Mouse (Mus musculus) right cerebral cortex, postnatal 25 days (tissue): ENCODE data around the gene Cgn.
"Not testable (repeated sequence)": the region's sequence is repeated elsewhere in the genome, so short reads cannot be mapped to it uniquely, and the experiment has no call there.

Source experiments
- DNase-seq: peaks from one replicate; pipeline ENCODE4 v3.0.0; 2022

Cgn gene

DNA sequence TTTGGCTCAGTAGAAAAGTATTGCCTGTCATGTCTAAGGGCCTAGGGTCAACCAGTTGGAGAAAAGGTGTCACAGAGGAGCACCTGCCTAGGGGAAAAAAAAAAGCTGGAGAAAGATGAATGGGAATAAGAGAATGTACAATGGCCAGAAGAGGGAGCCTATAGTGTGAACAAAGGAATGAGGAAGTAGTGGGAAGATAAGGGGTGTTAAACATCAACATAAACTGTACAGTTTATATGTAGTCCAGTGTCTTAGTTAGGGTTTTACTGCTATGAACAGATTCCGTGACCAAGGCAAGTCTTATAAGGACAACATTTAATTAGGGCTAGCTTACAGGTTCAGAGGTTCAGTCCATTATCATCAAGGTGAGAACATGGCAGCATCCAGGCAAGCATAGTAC lies 2.8 kb upstream of the Cgn start:
- DNase-seq, result no peak

DNA sequence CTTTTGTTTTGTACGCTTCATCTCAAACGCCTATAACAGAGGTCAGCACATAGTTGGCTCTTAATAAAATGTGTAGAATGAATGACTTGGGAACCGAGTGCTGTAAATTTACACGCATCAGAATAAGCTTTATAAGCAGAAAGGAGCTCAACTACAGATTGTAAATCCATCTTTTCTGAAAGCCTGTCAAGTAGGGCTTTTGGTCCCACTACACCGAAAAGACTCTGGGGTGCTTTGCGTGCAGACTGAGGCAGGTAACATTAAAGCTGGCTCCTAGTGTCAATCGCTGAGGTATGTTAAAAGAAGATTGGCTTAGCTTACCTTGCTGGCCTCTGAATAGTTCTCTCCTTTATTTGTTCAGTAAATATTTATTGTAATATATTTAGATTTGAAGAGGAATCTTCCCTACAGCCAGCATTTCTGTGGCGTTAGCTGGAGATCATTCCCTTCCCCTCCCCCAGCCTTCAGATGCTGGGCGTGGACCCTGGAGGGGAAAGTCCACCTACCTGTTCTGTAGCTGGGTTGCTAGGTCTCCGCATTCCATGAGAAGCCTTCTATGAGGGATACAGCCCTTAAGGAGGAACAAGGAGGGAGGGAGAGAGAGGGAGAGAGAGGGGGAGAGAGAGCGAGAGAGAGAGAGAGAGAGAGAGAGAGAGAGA lies 959 bp upstream of the Cgn start:
- no peak for DNase-seq

DNA sequence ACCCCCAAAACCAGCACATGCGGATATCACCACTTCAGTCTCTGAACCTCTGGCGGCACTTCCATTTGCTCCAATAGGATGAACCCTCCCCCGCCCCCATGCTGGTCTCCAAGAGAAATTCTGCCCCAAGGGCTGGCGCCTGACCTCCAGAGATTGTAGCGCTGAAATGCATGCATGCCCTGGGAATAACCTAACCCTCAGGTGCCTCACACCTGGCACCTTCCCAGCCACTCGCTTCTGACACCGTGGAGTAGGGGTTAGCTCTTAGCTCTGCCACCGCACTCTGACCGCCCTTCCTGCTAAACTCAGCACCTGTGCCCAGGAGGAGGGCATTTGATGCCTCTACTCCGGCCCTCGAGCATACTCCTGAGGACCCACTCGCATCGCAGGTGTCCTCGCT lies 334 bp downstream of the Cgn start:
- DNase-seq, result peak; percentile 9

- no peak for DNase-seq
Measured at GRCm38 (mm10) chr3:94784171-94784701, 2.1 kb downstream of the Cgn start.

GRCm38 (mm10) chr3:94783462-94783931 lies 2.8 kb downstream of the Cgn start:
- no peak for DNase-seq

DNA sequence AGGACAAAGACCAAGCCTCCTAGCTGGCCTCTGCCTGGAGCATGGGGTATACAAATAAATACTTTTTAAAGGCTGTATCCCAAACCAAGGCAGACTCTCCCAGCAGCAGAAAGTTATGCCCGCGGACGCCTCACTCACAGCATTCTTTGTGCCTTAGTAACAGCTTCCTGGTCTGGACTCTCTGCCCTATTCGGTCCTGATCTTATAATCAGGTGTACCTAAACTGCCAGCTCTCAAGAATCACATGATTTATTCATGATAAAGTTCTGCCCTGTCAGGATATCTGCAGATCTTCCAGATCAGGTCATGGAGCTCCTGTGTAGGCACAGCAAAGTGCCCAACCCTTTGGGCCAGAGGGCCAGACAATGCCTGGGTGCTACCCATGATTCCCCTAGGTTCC lies 3.4 kb downstream of the Cgn start:
- no peak for DNase-seq

DNA sequence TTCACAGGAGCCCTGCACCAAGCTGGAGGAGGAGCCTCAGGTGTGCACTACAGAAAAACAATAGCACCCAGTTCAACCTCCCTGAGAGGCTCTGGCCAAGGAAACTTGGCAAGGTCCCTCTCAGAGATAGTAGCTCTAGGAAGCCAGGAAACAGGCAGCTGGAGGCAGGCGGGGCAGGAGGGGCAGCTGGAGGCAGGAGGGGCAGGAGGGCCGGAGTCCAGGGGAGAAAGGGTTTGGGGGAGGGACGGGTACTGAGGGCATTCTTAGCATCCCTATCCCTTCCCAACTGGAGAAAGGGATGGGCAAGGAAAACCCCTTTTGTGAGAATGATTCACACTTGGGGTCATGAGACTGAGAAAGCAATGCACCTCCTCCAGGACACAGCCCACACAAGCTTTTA lies 4.9 kb downstream of the Cgn start:
- no peak for DNase-seq

DNA sequence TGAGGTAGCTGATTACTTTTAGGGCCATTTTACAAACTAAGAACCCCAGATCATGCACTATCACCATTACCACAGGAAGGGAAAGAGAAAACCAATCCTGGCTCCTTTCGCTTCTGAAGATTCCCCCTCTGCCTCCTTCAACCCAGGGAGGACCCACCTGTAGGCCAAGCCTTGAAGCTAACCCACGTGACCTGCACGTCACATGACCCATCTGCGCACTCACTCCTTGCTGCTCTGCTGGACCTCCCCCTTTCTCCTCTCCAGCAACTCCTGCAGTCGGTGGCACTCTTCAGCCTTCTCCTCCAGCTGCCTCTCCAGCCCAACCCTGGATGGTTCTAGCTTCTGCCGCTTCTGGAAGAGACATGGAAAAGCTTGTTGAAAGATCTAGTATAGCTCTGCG lies 10.4 kb downstream of the Cgn start:
- DNase-seq, result no peak

GRCm38 (mm10) chr3:94774039-94774438 lies 12.3 kb downstream of the Cgn start:
- no peak for DNase-seq

DNA sequence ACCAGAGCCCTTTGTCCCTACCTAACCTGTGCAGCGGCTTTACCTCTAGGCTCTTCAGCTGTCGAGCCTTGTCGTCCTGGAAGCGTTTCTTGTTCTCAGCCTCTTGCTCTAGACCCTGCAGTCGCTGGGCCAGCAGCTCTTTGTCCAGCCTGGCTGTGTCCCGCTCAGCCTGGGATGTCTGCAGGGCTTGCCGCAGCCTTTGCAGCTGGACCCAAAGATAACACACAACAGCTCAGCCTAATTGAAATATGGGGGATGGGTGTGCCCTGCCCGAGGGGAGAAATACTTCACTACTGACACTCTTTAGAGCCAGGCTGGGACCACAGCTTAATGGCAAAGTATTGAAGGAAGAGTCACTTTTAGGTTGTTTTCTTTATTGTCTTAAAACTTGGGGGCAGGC lies 20.8 kb downstream of the Cgn start:
- not testable (repeated sequence) for DNase-seq

- not testable (repeated sequence) for DNase-seq
Measured at GRCm38 (mm10) chr3:94764545-94765292, 21.6 kb downstream of the Cgn start.

GRCm38 (mm10) chr3:94758427-94758826 lies 27.9 kb downstream of the Cgn start:
- DNase-seq, result not testable (repeated sequence)

DNA sequence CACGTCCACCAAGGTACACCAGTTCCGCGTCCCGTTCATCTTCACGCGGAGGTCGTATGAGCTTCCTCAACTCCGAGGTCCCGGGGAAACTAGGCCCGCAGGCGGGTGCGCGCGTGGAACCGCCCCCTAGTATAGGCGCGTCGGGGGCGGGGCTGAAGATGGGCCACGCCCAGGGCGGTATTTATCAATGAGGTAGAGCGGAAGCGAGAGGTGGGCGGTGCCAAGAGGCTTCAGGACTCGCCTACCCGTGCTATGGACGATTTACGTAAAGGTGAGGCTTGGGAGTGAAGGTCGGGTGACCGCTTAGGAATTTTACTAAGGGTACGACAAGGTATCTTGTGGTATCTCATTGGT lies 28.3 kb downstream of the Cgn start:
- DNase-seq, result peak; percentile 21

DNA sequence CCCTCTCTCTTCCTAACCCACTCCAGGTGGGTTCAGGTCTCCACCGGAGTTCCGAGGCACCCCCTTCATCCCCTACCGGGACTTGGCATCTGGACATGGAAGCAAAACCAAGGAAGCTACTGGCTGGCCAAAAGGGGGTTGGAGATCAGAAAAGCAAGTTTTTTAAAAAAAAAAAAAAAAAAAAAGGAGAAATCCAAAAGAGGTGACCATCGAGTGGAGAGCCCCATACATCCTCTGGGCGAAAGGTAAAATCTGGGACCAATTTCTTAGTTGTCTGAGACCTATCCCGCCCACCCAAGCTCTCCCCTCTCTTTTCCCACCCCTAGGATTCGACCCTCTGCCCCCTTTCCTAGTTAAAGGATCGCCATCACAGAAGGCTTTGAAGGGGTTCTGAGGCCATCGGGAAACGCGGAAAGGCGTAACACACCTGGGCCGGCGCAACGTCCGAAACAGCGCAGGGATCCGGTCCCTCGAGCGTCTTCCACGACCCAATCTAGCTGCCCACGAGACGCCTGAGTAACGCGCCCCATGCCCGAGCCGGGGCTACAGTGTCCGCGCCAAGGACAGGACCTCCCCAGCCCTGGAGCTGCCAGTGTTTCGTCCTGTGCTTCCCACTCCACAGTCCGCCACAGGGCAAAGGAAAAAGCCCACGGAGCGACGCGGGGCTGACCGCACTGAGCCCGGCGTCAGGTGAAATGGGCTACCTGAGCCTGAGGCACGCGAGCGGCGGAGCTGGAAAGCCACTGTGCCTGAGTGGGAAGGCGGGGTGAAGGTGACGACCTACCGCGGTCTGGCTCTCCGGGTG lies 28.8 kb downstream of the Cgn start:
- not testable (repeated sequence) for DNase-seq

DNA sequence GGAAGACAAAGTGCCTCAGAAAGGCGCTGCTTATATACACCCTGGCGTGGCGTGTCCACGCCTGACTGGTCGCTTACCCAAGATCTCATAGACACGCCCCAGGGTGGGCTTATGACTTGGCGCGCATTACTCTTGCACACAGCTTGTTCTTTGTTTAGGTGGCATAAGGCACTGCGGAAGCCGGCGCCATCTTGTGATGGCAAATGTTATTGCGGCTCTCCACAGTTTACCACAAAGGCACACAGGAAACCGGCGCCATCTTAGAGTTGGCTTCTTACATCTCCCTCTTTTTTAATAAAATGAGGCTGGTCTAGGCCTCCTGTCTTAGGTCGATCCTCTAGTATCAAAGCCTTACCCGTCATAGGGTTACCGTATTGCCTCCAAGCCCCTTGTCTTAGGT lies 40.6 kb downstream of the Cgn start:
- DNase-seq, result no peak

DNA sequence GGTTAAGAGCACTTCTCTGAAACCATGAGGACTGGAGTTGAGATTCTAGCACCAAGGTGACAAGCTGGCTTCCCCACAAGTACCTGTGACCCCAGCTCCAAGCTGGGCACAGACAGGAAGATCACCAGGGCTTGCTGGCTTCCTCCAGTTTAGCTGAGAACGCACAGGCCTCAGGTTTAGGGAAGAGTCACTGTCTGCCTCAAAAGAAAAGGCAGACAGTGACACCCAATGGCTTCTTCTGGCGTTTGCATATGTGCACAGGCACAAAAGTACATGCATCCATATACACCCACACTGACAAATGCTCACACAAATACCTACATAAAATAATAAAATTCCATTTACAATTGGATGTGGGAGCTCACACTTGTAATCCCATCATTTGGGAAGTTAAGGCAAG lies 62.7 kb downstream of the Cgn start:
- DNase-seq, result not testable (repeated sequence)

DNA sequence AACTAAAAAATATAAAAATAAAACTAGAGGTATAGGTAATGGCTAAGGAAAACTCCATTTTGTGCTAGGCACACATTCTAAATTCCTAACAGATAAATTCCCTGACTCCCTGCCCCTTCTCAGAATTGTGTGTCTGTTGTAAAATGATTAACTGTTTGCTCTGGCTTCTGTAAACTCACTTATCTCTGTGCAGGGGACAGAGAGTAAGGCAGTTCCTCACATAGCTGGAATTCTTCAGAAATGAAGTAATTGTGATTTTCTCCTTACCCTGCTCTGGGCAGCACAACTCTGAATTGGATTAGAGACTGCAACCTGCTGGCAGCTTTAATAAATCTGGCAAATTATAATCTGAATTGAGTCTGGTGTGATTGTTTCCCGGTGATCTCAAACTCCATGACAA lies 68.0 kb downstream of the Cgn start:
- not testable (repeated sequence) for DNase-seq

DNA sequence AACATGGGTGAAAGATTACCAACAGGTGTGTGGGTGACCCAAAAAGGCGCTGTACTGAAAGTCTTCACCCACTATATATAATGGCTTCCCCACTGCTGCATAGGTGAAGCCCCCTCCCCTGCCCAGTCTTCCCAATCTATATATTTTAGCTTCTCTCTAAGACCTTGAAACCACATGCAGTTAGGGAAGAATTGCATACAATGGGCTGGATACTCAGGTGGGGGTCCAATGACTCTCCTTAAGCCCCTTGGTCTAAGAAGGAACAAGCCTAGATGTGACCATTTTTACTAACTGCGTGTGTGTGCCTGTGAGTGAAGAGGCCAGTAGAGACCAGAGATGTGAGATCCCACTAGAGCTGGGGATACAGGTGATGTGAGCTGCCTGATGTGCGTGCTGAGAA lies 72.9 kb downstream of the Cgn start:
- not testable (repeated sequence) for DNase-seq

GRCm38 (mm10) chr3:94710591-94710990 lies 75.7 kb downstream of the Cgn start:
- DNase-seq, result not testable (repeated sequence)
